Mouse (Mus musculus) adrenal gland, adult 18-20 months (tissue): ENCODE data around the gene Olfr464. TPM values are rescaled to one million over a fixed set of nuclear protein-coding genes. Genes with fewer than 3 reads are reported as not detected.

Experiments used
- DNase-seq, 2 experiments: peaks; one replicate each; pipeline ENCODE4 v3.0.0; 2021 to 2022; ENCODE audit warnings: low spot score in 2 of 2
- long read RNA-seq, 2 experiments: library from polyadenylated mRNA; stranded (forward); transcript quantifications; one replicate each; pipeline ENCODE4 v2.0.0; 2021
- total RNA-seq, 2 experiments: library from RNA; stranded (reverse); gene quantifications; 1 replicate in 1 of 2; 2 replicates in 1 of 2; pipeline ENCODE4 v1.2.3; 2021

Olfr464 gene
- total RNA-seq: not detected
- long read RNA-seq, experiment 1: 0 reads
- long read RNA-seq, experiment 2: 0 reads

GRCm38 (mm10) chr11:87920966-87921365 lies at the start of gene Olfr464:
Olfr464 (minus strand) TSS chr11:87920967.
- DNase-seq: no peak

- DNase-seq: no peak
Measured at GRCm38 (mm10) chr11:87968356-87969122, 47.8 kb upstream of the Olfr464 start.

GRCm38 (mm10) chr11:87967692-87968289 lies 47.0 kb upstream of the Olfr464 start:
- DNase-seq: peak; percentile 84 to 87

- DNase-seq: no peak
Measured at GRCm38 (mm10) chr11:87966214-87966613, 45.4 kb upstream of the Olfr464 start.

GRCm38 (mm10) chr11:87965293-87965692 lies 44.5 kb upstream of the Olfr464 start:
- no peak for DNase-seq

GRCm38 (mm10) chr11:87957066-87957465 lies 36.3 kb upstream of the Olfr464 start:
- DNase-seq: no peak

GRCm38 (mm10) chr11:87955144-87955543 lies 34.4 kb upstream of the Olfr464 start:
- DNase-seq: no peak

- DNase-seq: no peak
Measured at GRCm38 (mm10) chr11:87949990-87950389, 29.2 kb upstream of the Olfr464 start.

- DNase-seq: no peak
Measured at GRCm38 (mm10) chr11:87935467-87935866, 14.7 kb upstream of the Olfr464 start.

- no peak for DNase-seq
Measured at GRCm38 (mm10) chr11:87933731-87934130, 13.0 kb upstream of the Olfr464 start.

- no peak for DNase-seq
Measured at GRCm38 (mm10) chr11:87930348-87930747, 9.6 kb upstream of the Olfr464 start.

GRCm38 (mm10) chr11:87920301-87920700 lies 466 bp downstream of the Olfr464 start:
- no peak for DNase-seq

GRCm38 (mm10) chr11:87916005-87916404 lies 4.8 kb downstream of the Olfr464 start:
- no peak for DNase-seq

- DNase-seq: no peak
Measured at GRCm38 (mm10) chr11:87904331-87904730, 16.4 kb downstream of the Olfr464 start.

- no peak for DNase-seq
Measured at GRCm38 (mm10) chr11:87897287-87897686, 23.5 kb downstream of the Olfr464 start, which contains the start of gene Olfr463. Olfr463 (minus strand) TSS chr11:87897387.

GRCm38 (mm10) chr11:87892168-87892567 lies 28.6 kb downstream of the Olfr464 start, which contains the start of gene Olfr462:
Olfr462 (minus strand) TSS chr11:87892268.
- DNase-seq: no peak

GRCm38 (mm10) chr11:87884856-87885255 lies 35.9 kb downstream of the Olfr464 start:
- DNase-seq: no peak

- DNase-seq: no peak
Measured at GRCm38 (mm10) chr11:87883493-87883892, 37.3 kb downstream of the Olfr464 start.

- no peak for DNase-seq
Measured at GRCm38 (mm10) chr11:87881714-87882113, 39.1 kb downstream of the Olfr464 start.

GRCm38 (mm10) chr11:87879826-87880225 lies 40.9 kb downstream of the Olfr464 start:
- no peak for DNase-seq

- DNase-seq: no peak
Measured at GRCm38 (mm10) chr11:87875436-87875835, 45.3 kb downstream of the Olfr464 start, which contains the start of gene Epx. Epx (minus strand) TSS chr11:87875536.

- no peak for DNase-seq
Measured at GRCm38 (mm10) chr11:87871766-87872165, 49.0 kb downstream of the Olfr464 start.
